Mouse (Mus musculus) hindbrain, embryonic 15.5 days (tissue): ENCODE measurements around the gene Hist1h3b. TPM values are rescaled to one million over a fixed set of nuclear protein-coding genes. Genes with fewer than 3 reads are reported as not detected.

Experiments
- ATAC-seq: fragments of 200-750 bp; cut with Nextera tagmentation; 2 replicates; pipeline ENCODE4 v1.8.0; 2017; ENCODE audit warnings: low read depth, moderate number of reproducible peaks, moderate TSS enrichment; ENCODE audit not compliant: low FRiP score
- H3K27ac ChIP-seq: fragments of 300-500 bp; sonication (generic); replicated peaks from 2 replicates; pipeline ENCODE4 v1.5.1; 2015; ENCODE audit warnings: mild to moderate bottlenecking, inconsistent platforms
- H3K27me3 ChIP-seq: fragments of 300-500 bp; sonication (generic); 2 replicates; pipeline ENCODE4 v1.6.1; 2015; ENCODE audit warnings: control low read depth, inconsistent platforms
- H3K36me3 ChIP-seq: fragments of 300-500 bp; sonication (generic); 2 replicates; pipeline ENCODE4 v1.6.1; 2015; ENCODE audit warnings: control low read depth, inconsistent platforms
- H3K4me1 ChIP-seq: fragments of 300-500 bp; sonication (generic); replicated peaks from 2 replicates; pipeline ENCODE4 v1.6.1; 2015; ENCODE audit warnings: control low read depth, inconsistent platforms
- H3K4me2 ChIP-seq: fragments of 300-500 bp; sonication (generic); 2 replicates; pipeline ENCODE4 v1.6.1; 2015; ENCODE audit warnings: moderate library complexity, mild to moderate bottlenecking, inconsistent platforms
- H3K4me3 ChIP-seq: fragments of 300-500 bp; sonication (generic); 2 replicates; pipeline ENCODE4 v1.5.1; 2015; ENCODE audit warnings: mild to moderate bottlenecking, inconsistent platforms
- H3K9ac ChIP-seq: fragments of 300-500 bp; sonication (generic); 2 replicates; pipeline ENCODE4 v1.6.1; 2015; ENCODE audit warnings: inconsistent platforms
- H3K9me3 ChIP-seq: fragments of 300-500 bp; sonication (generic); 2 replicates; pipeline ENCODE4 v1.6.1; 2016; ENCODE audit warnings: control low read depth, inconsistent platforms
- WGBS: fragments of 180-500 bp; shearing (Covaris S2); methylation state at CpG from one replicate; pipeline ENCODE4 v1.1.7; 2015; 5-methylcytosine and 5-hydroxymethylcytosine counted together
- polyA plus RNA-seq: library from polyadenylated mRNA; unstranded; fragments of >200 nt; fragmentation: Nextera tagmentation; extraction: Ambion mirVana; gene quantifications from 2 replicates; pipeline ENCODE4 v1.2.1, GENCODE M21; 2015

Gene Hist1h3b
- polyA plus RNA-seq, 1 experiment from 2014 or later: 1.8 TPM

GRCm38 (mm10) chr13:23724239-23724638 lies 27.8 kb upstream of the Hist1h3b start:
- H3K27ac ChIP-seq: no peak overlapping the region
- 83% methylated on average over 4 of the region's 4 CpGs for WGBS
- no peak overlapping the region for H3K4me3 ChIP-seq
- H3K9me3 ChIP-seq: no peaks in the 10 kb centered on the region
- H3K36me3 ChIP-seq: no peaks in the 10 kb centered on the region
- no peak overlapping the region for H3K4me2 ChIP-seq
- no peak for ATAC-seq
- no peaks in the 10 kb centered on the region for H3K27me3 ChIP-seq
- H3K4me1 ChIP-seq: no peaks in the 10 kb centered on the region
- H3K9ac ChIP-seq: no peak overlapping the region

GRCm38 (mm10) chr13:23725213-23725612 lies 26.9 kb upstream of the Hist1h3b start:
- WGBS: 40% methylated on average over 1 of the region's 1 CpGs
- Histone ChIP-seq H3K27ac (no peak overlapping the region), H3K4me1 (no peaks in the 10 kb centered on the region), H3K9ac (no peak overlapping the region), H3K4me3 (no peak overlapping the region), H3K4me2 (no peak overlapping the region), H3K27me3 (no peaks in the 10 kb centered on the region), H3K9me3 (no peaks in the 10 kb centered on the region), H3K36me3 (no peaks in the 10 kb centered on the region)
- no peak for ATAC-seq

GRCm38 (mm10) chr13:23728472-23729191 lies 23.4 kb upstream of the Hist1h3b start:
- H3K4me2 ChIP-seq: no peak overlapping the region
- no peak overlapping the region for H3K27ac ChIP-seq
- 84% methylated on average over 18 of the region's 18 CpGs for WGBS

GRCm38 (mm10) chr13:23729192-23729525 lies 22.9 kb upstream of the Hist1h3b start:
- Histone ChIP-seq H3K36me3 (no peaks in the 10 kb centered on the region), H3K4me3 (no peak overlapping the region), H3K9ac (no peak overlapping the region), H3K27me3 (no peaks in the 10 kb centered on the region), H3K4me2 (no peak overlapping the region), H3K4me1 (no peaks in the 10 kb centered on the region), H3K27ac (no peak overlapping the region), H3K9me3 (no peaks in the 10 kb centered on the region)
- 92% methylated on average over 9 of the region's 9 CpGs for WGBS
- ATAC-seq: no peak

More at GRCm38 (mm10) chr13:23728472-23729191, 23.4 kb upstream of the Hist1h3b start:
- H3K27me3 ChIP-seq: no peaks in the 10 kb centered on the region
- H3K4me1 ChIP-seq: no peaks in the 10 kb centered on the region
- H3K9ac ChIP-seq: no peak overlapping the region
- ATAC-seq: no peak
- no peak overlapping the region for H3K4me3 ChIP-seq
- no peaks in the 10 kb centered on the region for H3K9me3 ChIP-seq
- H3K36me3 ChIP-seq: no peaks in the 10 kb centered on the region

- Histone ChIP-seq H3K27ac (no peak overlapping the region), H3K4me3 (no peak overlapping the region), H3K9ac (no peak overlapping the region), H3K4me2 (no peak overlapping the region), H3K4me1 (no peaks in the 10 kb centered on the region), H3K27me3 (no peaks in the 10 kb centered on the region), H3K9me3 (no peaks in the 10 kb centered on the region), H3K36me3 (no peaks in the 10 kb centered on the region)
- ATAC-seq: no peak
- WGBS: 93% methylated on average over 5 of the region's 5 CpGs
Observed at GRCm38 (mm10) chr13:23729706-23730105, 22.4 kb upstream of the Hist1h3b start.

GRCm38 (mm10) chr13:23730479-23730878 lies 21.6 kb upstream of the Hist1h3b start:
- no peak for ATAC-seq
- H3K36me3 ChIP-seq: no peaks in the 10 kb centered on the region
- H3K4me1 ChIP-seq: no peaks in the 10 kb centered on the region
- 35% methylated on average over 8 of the region's 8 CpGs for WGBS
- H3K4me3 ChIP-seq: no peak overlapping the region
- no peak overlapping the region for H3K9ac ChIP-seq
- no peaks in the 10 kb centered on the region for H3K27me3 ChIP-seq
- no peak overlapping the region for H3K4me2 ChIP-seq
- H3K27ac ChIP-seq: no peak overlapping the region
- H3K9me3 ChIP-seq: no peaks in the 10 kb centered on the region

- H3K9ac ChIP-seq: no peak overlapping the region
- no peak overlapping the region for H3K4me3 ChIP-seq
- no peaks in the 10 kb centered on the region for H3K36me3 ChIP-seq
- H3K9me3 ChIP-seq: no peaks in the 10 kb centered on the region
- H3K4me2 ChIP-seq: no peak overlapping the region
- H3K4me1 ChIP-seq: no peaks in the 10 kb centered on the region
- 22% methylated on average over 8 of the region's 8 CpGs for WGBS
- H3K27ac ChIP-seq: no peak overlapping the region
- ATAC-seq: no peak
- no peaks in the 10 kb centered on the region for H3K27me3 ChIP-seq
Observed at GRCm38 (mm10) chr13:23732156-23732804, 19.8 kb upstream of the Hist1h3b start.

GRCm38 (mm10) chr13:23737091-23737490 lies 15.0 kb upstream of the Hist1h3b start:
- H3K36me3 ChIP-seq: no peaks in the 10 kb centered on the region
- no peak overlapping the region for H3K4me2 ChIP-seq
- no peak overlapping the region for H3K4me3 ChIP-seq
- no peak overlapping the region for H3K27ac ChIP-seq
- ATAC-seq: no peak
- H3K9me3 ChIP-seq: no peaks in the 10 kb centered on the region
- no peak overlapping the region for H3K9ac ChIP-seq
- H3K4me1 ChIP-seq: peaks cover 23% of the 10 kb centered on the region
- 91% methylated on average over 5 of the region's 5 CpGs for WGBS
- H3K27me3 ChIP-seq: no peaks in the 10 kb centered on the region

- no peak for ATAC-seq
- Histone ChIP-seq H3K9me3 (no peaks in the 10 kb centered on the region), H3K27ac (peak overlapping the region; percentile 89), H3K4me2 (peak overlapping the region; percentile 100), H3K4me1 (peaks cover 23% of the 10 kb centered on the region), H3K9ac (peak overlapping the region; percentile 62; the same call in 1 of the 2 replicates), H3K36me3 (no peaks in the 10 kb centered on the region), H3K4me3 (peak overlapping the region; percentile 58), H3K27me3 (no peaks in the 10 kb centered on the region)
- whole genome bisulfite sequencing: 22% methylated on average over 4 of the region's 4 CpGs
Observed at GRCm38 (mm10) chr13:23738041-23738440, 14.0 kb upstream of the Hist1h3b start.

GRCm38 (mm10) chr13:23738677-23739068 lies 13.4 kb upstream of the Hist1h3b start, which contains the start of gene Hist1h1c:
TSS of gene Hist1h1c (plus strand) at chr13:23738808.
- WGBS: 0% methylated on average over 38 of the region's 38 CpGs
- Histone ChIP-seq H3K27ac (peak within 1 kb of the TSS; percentile 89), H3K36me3 (no peaks in the 10 kb centered on the region), H3K27me3 (no peaks in the 10 kb centered on the region), H3K4me2 (peak within 1 kb of the TSS; percentile 100), H3K9me3 (no peaks in the 10 kb centered on the region), H3K9ac (peak within 1 kb of the TSS; percentile 62), H3K4me3 (peak within 1 kb of the TSS; percentile 58), H3K4me1 (peaks cover 23% of the 10 kb centered on the region)
- peak; percentile 93 for ATAC-seq

GRCm38 (mm10) chr13:23739069-23739921 lies 12.8 kb upstream of the Hist1h3b start:
- Histone ChIP-seq H3K36me3 (no peaks in the 10 kb centered on the region), H3K4me3 (peak overlapping the region; percentile 58), H3K27me3 (no peaks in the 10 kb centered on the region), H3K9me3 (no peaks in the 10 kb centered on the region), H3K4me2 (peak overlapping the region; percentile 100), H3K4me1 (peaks cover 23% of the 10 kb centered on the region), H3K27ac (peak overlapping the region; percentile 89), H3K9ac (peak overlapping the region; percentile 62)
- under 1% methylated on average over 39 of the region's 39 CpGs for WGBS
- ATAC-seq: peak; percentile 94

GRCm38 (mm10) chr13:23739922-23740252 lies 12.2 kb upstream of the Hist1h3b start:
- peak overlapping the region; percentile 38 for H3K9ac ChIP-seq
- WGBS: 2% methylated on average over 14 of the region's 14 CpGs
- H3K4me3 ChIP-seq: peak overlapping the region; percentile 58
- ATAC-seq: no peak
- no peaks in the 10 kb centered on the region for H3K27me3 ChIP-seq
- no peaks in the 10 kb centered on the region for H3K9me3 ChIP-seq
- peaks cover 23% of the 10 kb centered on the region for H3K4me1 ChIP-seq
- H3K4me2 ChIP-seq: peak overlapping the region; percentile 100
- peak overlapping the region; percentile 89 for H3K27ac ChIP-seq
- no peaks in the 10 kb centered on the region for H3K36me3 ChIP-seq
